Mouse (Mus musculus) forebrain, embryonic 14.5 days (tissue): Measurements from ENCODE around the gene Npcd. TPM values are rescaled to one million over a fixed set of nuclear protein-coding genes. Genes with fewer than 3 reads are reported as not detected.

Experiments used
- ATAC-seq: fragments of 200-750 bp; cut with Nextera tagmentation; 2 replicates; pipeline ENCODE4 v1.8.0; 2017; ENCODE audit warnings: mild to moderate bottlenecking, moderate library complexity
- DNase-seq: peaks from one replicate; pipeline ENCODE4 v3.0.0-alpha.2; 2015; ENCODE audit warnings: low spot score
- H3K27ac ChIP-seq: fragments of 300-500 bp; sonication (generic); 2 replicates; pipeline ENCODE4 v1.5.1; 2014; ENCODE audit warnings: low read depth, mild to moderate bottlenecking, control low read depth, low read length, moderate library complexity
- H3K27me3 ChIP-seq: fragments of 300-500 bp; sonication (generic); replicated peaks from 2 replicates; pipeline ENCODE4 v1.6.1; 2014; ENCODE audit warnings: low read length, control low read depth, mixed read lengths; ENCODE audit not compliant: control insufficient read depth, insufficient read depth
- H3K36me3 ChIP-seq: fragments of 300-500 bp; sonication (generic); 2 replicates; pipeline ENCODE4 v1.6.1; 2014; ENCODE audit warnings: low read length, control low read depth; ENCODE audit not compliant: control insufficient read depth, insufficient read depth
- H3K4me1 ChIP-seq: fragments of 300-500 bp; sonication (generic); 2 replicates; pipeline ENCODE4 v1.6.1; 2014; ENCODE audit warnings: antibody characterized with exemption, low read length, control low read depth; ENCODE audit not compliant: control insufficient read depth, insufficient read depth
- H3K4me2 ChIP-seq: fragments of 300-500 bp; sonication (generic); 2 replicates; pipeline ENCODE4 v1.6.1; 2014; ENCODE audit warnings: mild to moderate bottlenecking, control low read depth, low read length
- H3K4me3 ChIP-seq: fragments of 300-500 bp; sonication (generic); 2 replicates; pipeline ENCODE4 v1.5.1; 2014; ENCODE audit warnings: low read depth, low read length, control low read depth
- H3K9ac ChIP-seq: fragments of 300-500 bp; sonication (generic); 2 replicates; pipeline ENCODE4 v1.6.1; 2014; ENCODE audit warnings: mild to moderate bottlenecking, low read length, control low read depth, moderate library complexity
- H3K9me3 ChIP-seq: fragments of 300-500 bp; sonication (generic); replicated peaks from 2 replicates; pipeline ENCODE4 v1.6.1; 2016; ENCODE audit warnings: low read length, control low read depth, mixed read lengths; ENCODE audit not compliant: control insufficient read depth
- WGBS: fragments of 180-500 bp; shearing (Covaris S2); extraction: QIAGEN DNeasy Blood & Tissue Kit; methylation state at CpG from one replicate; pipeline ENCODE4 v1.1.7; 2014; 5-methylcytosine and 5-hydroxymethylcytosine counted together
- polyA plus RNA-seq: library from polyadenylated mRNA; unstranded; fragments of >200 nt; fragmentation: Nextera tagmentation; extraction: Ambion mirVana; gene quantifications from 2 replicates; pipeline ENCODE4 v1.2.1, GENCODE M21; 2014

Gene Npcd
- polyA plus RNA-seq, 1 experiment from 2014 or later: not detected

- Histone ChIP-seq H3K27ac (peak overlapping the region; percentile 97), H3K36me3 (peaks cover 7% of the 10 kb centered on the region), H3K4me2 (peak overlapping the region; percentile 96), H3K27me3 (no peaks in the 10 kb centered on the region), H3K4me1 (peaks cover 18% of the 10 kb centered on the region), H3K9me3 (no peaks in the 10 kb centered on the region), H3K9ac (peak overlapping the region; percentile 57; the same call in 1 of the 2 replicates), H3K4me3 (peak overlapping the region; percentile 83; the same call in 1 of the 2 replicates)
- WGBS: 52% methylated on average over 8 of the region's 9 CpGs
- DNase-seq: no peak
- no peak for ATAC-seq
These were observed 834 bp upstream of the Npcd start for GRCm38 (mm10) chr15:79834881-79835260.

GRCm38 (mm10) chr15:79833251-79834050 is 586 bp downstream of the Npcd start:
- WGBS: under 1% methylated on average over 41 of the region's 41 CpGs
- DNase-seq: peak; percentile 74

GRCm38 (mm10) chr15:79832064-79832900 is 1.8 kb downstream of the Npcd start:
- Histone ChIP-seq H3K9ac (peak overlapping the region; percentile 87), H3K27me3 (no peaks in the 10 kb centered on the region), H3K27ac (peak overlapping the region; percentile 97; the same call in 1 of the 2 replicates), H3K4me3 (peak overlapping the region; percentile 83), H3K4me1 (peaks cover 18% of the 10 kb centered on the region), H3K36me3 (peaks cover 25% of the 10 kb centered on the region), H3K4me2 (peak overlapping the region; percentile 96), H3K9me3 (no peaks in the 10 kb centered on the region)
- 19% methylated on average over 18 of the region's 18 CpGs for WGBS
- 0 out of 2 replicates have a peak, but pooled peaks have one; percentile 15 for ATAC-seq
- peak; percentile 89 for DNase-seq

More at GRCm38 (mm10) chr15:79833251-79834050, 586 bp downstream of the Npcd start:
- Histone ChIP-seq H3K36me3 (peaks cover 13% of the 10 kb centered on the region), H3K27me3 (no peaks in the 10 kb centered on the region), H3K4me3 (peak overlapping the region; percentile 83), H3K4me2 (peak overlapping the region; percentile 96), H3K9ac (peak overlapping the region; percentile 87), H3K9me3 (no peaks in the 10 kb centered on the region), H3K4me1 (peaks cover 18% of the 10 kb centered on the region), H3K27ac (peak overlapping the region; percentile 97)
- ATAC-seq: peak; percentile 27

DNA sequence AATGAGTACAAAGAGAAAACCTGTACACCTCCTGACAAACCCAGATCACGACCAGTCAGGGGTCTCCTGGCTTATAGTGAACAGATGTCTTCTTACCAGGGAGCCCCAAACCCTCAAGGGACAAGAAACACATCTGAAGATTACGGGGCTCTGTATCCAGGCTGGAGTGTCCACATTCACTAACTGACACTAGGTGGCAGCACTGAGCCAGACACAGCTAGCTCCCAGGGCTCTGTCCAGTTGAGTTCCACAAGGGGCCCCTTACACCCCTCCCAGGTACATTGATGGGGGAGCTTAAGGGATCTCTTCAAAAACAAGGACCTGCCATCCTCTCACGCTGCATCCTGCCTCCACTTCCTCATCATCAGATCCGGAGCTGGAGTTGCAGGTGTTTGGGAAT is 3.6 kb downstream of the Npcd start:
- H3K27me3 ChIP-seq: no peaks in the 10 kb centered on the region
- H3K36me3 ChIP-seq: peaks cover 38% of the 10 kb centered on the region
- H3K9me3 ChIP-seq: no peaks in the 10 kb centered on the region
- no peak overlapping the region for H3K9ac ChIP-seq
- 12% methylated on average over 4 of the region's 4 CpGs for WGBS
- H3K4me1 ChIP-seq: peaks cover 15% of the 10 kb centered on the region
- H3K27ac ChIP-seq: peak overlapping the region; percentile 5; the same call in 1 of the 2 replicates
- ATAC-seq: no peak
- no peak overlapping the region for H3K4me3 ChIP-seq
- no peak overlapping the region for H3K4me2 ChIP-seq
- DNase-seq: peak; percentile 89

GRCm38 (mm10) chr15:79829431-79829830 is 4.6 kb downstream of the Npcd start:
- no peaks in the 10 kb centered on the region for H3K9me3 ChIP-seq
- H3K27ac ChIP-seq: no peak overlapping the region
- H3K9ac ChIP-seq: peak overlapping the region; percentile 32; the same call in 1 of the 2 replicates
- no peak overlapping the region for H3K4me3 ChIP-seq
- no peaks in the 10 kb centered on the region for H3K27me3 ChIP-seq
- H3K36me3 ChIP-seq: peaks cover 38% of the 10 kb centered on the region
- DNase-seq (no peak), ATAC-seq (no peak)
- no peak overlapping the region for H3K4me2 ChIP-seq
- peaks cover 8% of the 10 kb centered on the region for H3K4me1 ChIP-seq
- 81% methylated on average over 5 of the region's 5 CpGs for WGBS

- H3K36me3 ChIP-seq: peaks cover 40% of the 10 kb centered on the region
- WGBS: 71% methylated on average over 46 of the region's 46 CpGs
- H3K4me2 ChIP-seq: no peak overlapping the region
- no peaks in the 10 kb centered on the region for H3K9me3 ChIP-seq
- DNase-seq (no peak), ATAC-seq (no peak)
- no peak overlapping the region for H3K27ac ChIP-seq
- H3K4me3 ChIP-seq: no peak overlapping the region
- H3K27me3 ChIP-seq: no peaks in the 10 kb centered on the region
- H3K4me1 ChIP-seq: peaks cover 8% of the 10 kb centered on the region
- H3K9ac ChIP-seq: no peak overlapping the region
These were observed 5.5 kb downstream of the Npcd start for GRCm38 (mm10) chr15:79828366-79829035.

- Histone ChIP-seq H3K9ac (no peak overlapping the region), H3K9me3 (no peaks in the 10 kb centered on the region), H3K4me1 (peaks cover 7% of the 10 kb centered on the region), H3K27me3 (no peaks in the 10 kb centered on the region), H3K27ac (no peak overlapping the region), H3K4me3 (no peak overlapping the region), H3K4me2 (no peak overlapping the region), H3K36me3 (peaks cover 47% of the 10 kb centered on the region)
- WGBS: 91% methylated on average over 11 of the region's 11 CpGs
- ATAC-seq (no peak), DNase-seq (no peak)
These were observed 6.2 kb downstream of the Npcd start for GRCm38 (mm10) chr15:79827778-79828210.

GRCm38 (mm10) chr15:79827061-79827777 is 6.8 kb downstream of the Npcd start:
- Histone ChIP-seq H3K9me3 (no peaks in the 10 kb centered on the region), H3K36me3 (peaks cover 52% of the 10 kb centered on the region), H3K9ac (no peak overlapping the region; the same call in 1 of the 2 replicates), H3K27me3 (no peaks in the 10 kb centered on the region), H3K4me1 (peaks cover 1% of the 10 kb centered on the region), H3K4me3 (no peak overlapping the region), H3K4me2 (no peak overlapping the region), H3K27ac (no peak overlapping the region)
- 89% methylated on average over 14 of the region's 14 CpGs for WGBS
- ATAC-seq (no peak), DNase-seq (no peak)
